Mouse (Mus musculus) brown adipose tissue, adult 24 weeks (tissue): ENCODE results near the gene Itga1. TPM values are rescaled to one million over a fixed set of nuclear protein-coding genes. Genes with fewer than 3 reads are reported as not detected.

Source experiments
- H3K27ac ChIP-seq: fragments of 200-500 bp; replicated peaks from 2 replicates; pipeline ENCODE4 v1.5.1; 2012; ENCODE audit warnings: low read depth, mild to moderate bottlenecking, low read length
- H3K4me1 ChIP-seq: fragments of 200-500 bp; 2 replicates; pipeline ENCODE4 v1.6.1; 2012; ENCODE audit warnings: low read length, mixed read lengths; ENCODE audit not compliant: control insufficient read depth, insufficient read depth, insufficient read length
- H3K4me3 ChIP-seq: fragments of 200-500 bp; 2 replicates; pipeline ENCODE4 v1.5.1; 2012; ENCODE audit warnings: low read depth, mild to moderate bottlenecking, low read length, moderate library complexity; ENCODE audit not compliant: insufficient read depth
- polyA plus RNA-seq: library from polyadenylated mRNA; stranded (reverse); fragments of >200 nt; gene quantifications from 2 replicates; pipeline ENCODE4 v1.2.4, GENCODE M21; 2012; ENCODE audit not compliant: missing spikeins, insufficient read depth, insufficient read length

The Itga1 gene
- polyA plus RNA-seq, 1 experiment, result 21.6 TPM

DNA sequence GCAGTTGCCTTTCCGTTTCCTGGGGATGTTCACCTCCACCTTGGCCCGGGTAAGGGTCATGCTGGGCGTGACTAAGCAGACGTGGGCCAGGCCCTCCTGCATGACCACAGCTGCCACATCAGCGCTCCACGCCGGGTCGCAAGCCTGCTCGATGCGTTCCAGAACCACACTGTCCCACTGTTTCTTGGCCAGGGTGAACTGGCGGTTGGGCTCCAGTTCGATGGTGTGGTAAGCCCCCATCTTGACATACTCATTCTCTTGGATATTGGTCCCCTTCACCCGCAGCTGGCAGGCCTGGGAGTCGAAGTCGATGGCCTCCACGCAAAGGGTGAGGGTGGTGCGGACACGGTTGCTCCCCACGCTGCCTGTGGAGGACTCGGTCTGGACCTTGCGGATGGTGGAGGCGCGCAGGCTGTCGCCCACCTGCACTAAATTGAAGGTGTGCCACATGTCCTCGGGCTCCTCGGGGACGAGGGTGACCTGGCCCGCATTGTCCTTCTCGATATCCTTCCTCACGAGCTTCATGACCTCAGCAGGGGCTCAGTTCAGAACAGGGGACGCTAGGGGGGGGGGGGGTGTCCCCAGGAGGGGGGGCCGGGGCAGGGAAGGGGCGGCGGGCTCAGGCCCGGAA is 12.3 kb downstream of the Itga1 start:
- H3K27ac ChIP-seq, result peak overlapping the region; percentile 69
- H3K4me1 ChIP-seq, result peaks cover 39% of the 10 kb centered on the region
- peak overlapping the region; percentile 66 for H3K4me3 ChIP-seq

DNA sequence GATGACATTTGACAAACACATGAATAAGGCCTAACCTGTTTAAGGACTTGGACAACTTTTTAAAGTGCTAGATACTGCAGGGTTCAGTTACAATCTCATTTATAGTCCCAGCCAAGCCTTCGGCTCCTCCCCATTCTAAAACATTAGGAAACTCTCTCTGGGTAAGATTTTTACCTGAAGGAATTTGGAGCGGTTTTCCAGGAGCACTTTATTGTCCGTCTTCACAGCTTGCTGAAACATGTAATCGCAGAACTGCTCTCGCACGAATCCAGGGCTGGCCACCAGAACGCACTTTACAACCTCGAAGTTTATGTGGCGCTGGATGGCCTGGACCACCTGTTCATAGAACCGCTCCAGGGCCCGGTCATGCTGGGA is 12.8 kb downstream of the Itga1 start:
- Histone ChIP-seq H3K27ac (peak overlapping the region; percentile 69), H3K4me1 (peaks cover 37% of the 10 kb centered on the region), H3K4me3 (peak overlapping the region; percentile 66)

DNA sequence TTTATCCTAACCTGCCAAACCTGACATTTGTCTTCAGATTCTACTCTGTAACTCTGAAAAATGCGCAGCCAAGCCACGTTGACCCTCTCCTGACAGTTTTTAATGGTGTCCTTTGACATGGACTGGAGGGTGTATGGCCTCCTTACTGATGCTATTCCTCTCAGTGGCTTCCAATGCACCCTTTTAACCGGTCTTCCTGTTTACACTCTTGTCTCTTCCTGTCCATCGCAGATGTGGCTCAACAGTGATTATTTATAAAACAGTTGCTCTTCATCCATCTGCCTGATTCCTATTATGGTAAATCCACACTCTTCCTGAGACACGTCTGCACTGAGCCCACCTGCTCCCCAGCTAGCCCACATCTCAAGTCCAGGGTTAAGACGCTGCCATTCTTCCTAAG is 15.8 kb downstream of the Itga1 start:
- H3K27ac ChIP-seq, result peak overlapping the region; percentile 65
- H3K4me3 ChIP-seq, result no peak overlapping the region
- H3K4me1 ChIP-seq, result peaks cover 23% of the 10 kb centered on the region

DNA sequence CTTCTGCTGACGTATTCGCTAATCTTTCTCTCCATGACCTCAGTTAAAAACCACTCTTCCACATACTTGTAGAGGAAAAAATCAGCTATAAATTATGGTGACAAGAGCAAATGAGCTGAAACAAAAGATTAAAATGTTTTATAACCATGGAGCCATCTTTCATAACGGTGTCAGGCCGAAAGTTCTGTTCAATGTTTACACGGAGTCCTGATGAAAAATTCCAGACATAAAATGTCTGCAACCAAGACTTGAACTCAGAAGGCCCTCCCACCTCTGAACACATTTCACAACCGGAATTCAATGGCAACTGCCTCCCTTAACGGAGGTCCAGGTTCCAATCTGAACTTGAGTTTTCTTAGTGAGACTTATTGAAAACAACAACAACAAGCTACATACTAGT is 19.4 kb downstream of the Itga1 start:
- Histone ChIP-seq H3K27ac (no peak overlapping the region), H3K4me1 (peaks cover 32% of the 10 kb centered on the region), H3K4me3 (no peak overlapping the region)

DNA sequence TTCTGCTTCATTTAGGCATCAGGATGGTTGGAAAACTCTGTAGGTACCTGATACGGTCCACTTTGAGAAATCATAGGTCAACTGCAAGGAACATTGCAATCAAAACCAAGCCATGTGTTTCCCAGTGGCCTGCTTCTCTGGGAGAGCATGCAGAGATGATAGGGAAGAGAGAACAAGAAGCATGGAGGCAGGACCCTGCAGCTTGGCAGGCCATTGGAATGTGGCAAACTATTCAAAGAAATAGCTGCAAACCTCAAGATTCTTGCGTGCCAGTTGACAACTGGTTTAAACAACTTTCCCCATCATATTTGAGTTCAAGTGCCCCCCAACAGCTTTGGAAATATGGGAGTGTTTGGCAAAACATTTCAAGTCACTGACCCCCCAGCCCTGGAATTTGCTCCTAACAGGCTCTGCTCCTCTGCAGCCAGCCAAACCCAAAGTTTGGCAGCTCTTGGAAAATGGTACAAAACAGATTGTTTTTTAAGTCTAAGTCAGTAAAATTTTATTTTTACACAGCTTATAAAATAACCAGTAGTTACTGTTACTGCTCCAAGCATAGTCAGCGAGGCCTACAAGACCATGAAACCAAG is 21.7 kb downstream of the Itga1 start:
- no peak overlapping the region for H3K4me3 ChIP-seq
- peak overlapping the region; percentile 26; the same call in 1 of the 2 replicates for H3K27ac ChIP-seq
- H3K4me1 ChIP-seq, result peaks cover 26% of the 10 kb centered on the region

DNA sequence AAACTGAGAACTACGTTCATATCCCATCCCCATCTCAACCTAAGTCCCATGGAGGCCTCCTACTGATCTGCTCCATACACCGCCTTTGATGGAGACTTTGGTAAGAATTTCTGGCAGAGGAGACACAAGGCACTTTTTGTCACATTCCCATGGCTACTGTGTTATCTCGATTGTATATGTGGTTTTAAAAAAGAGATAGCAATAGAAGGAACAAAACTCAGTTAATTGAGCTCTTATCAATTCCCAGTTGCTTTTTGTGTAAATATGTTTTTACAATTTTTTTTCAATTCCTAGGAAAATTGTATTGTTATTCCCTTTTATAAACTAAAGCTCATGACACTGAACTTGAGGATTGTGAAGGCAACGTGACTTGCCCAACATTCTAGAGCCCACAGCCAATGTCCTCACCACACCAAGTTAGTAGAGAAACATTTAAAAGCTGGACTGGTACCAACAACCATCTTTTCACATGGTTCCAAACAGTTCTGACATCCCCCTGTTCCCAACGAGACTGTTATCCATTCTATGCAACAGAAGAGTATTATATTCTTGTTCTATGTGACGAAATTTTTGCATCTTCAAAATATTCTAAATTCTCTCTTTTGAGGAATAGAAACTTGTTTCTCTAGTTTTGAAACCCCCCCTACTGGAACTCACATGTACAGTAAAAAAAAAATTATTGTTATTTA is 22.6 kb downstream of the Itga1 start:
- Histone ChIP-seq H3K4me1 (peaks cover 29% of the 10 kb centered on the region), H3K27ac (peak overlapping the region; percentile 4; the same call in 1 of the 2 replicates), H3K4me3 (no peak overlapping the region)

DNA sequence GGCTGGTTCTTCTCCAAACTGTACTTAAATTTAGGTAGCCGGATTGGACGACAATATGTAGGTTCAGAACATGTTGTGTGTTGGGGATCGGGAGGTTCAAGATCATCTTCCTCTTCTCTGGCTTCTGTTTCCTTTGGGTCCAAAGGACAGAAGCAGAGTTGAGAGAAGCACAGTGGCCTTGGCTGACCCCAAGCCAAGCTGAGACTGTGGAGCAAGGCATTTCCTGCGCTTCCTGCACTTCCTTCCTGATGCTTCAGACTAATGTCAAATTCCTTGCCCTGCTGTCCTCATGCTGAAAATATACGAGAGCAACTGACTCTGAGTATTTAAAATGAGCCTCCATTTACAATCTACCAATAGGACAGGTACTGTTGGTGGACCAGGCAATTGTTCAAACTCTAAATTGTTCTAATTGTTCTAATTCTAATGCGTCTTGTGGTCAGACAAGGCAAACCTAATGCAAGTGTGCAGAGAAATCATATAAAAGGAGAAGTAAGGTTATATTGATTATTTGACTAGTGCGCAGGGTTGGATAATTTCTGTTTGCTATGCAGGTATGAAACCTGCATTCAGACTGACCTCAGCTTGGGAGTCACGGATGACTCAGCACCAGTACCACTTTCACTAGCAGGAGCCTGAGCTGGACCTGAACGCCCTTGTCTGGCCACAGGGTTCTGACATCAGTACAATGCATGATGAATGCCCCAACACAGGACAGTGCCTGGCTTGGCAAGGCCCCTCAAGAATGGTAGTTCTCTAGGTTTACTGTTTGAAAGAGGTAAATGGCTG is 24.2 kb downstream of the Itga1 start:
- Histone ChIP-seq H3K4me3 (no peak overlapping the region), H3K4me1 (peaks cover 32% of the 10 kb centered on the region), H3K27ac (peak overlapping the region; percentile 37)

DNA sequence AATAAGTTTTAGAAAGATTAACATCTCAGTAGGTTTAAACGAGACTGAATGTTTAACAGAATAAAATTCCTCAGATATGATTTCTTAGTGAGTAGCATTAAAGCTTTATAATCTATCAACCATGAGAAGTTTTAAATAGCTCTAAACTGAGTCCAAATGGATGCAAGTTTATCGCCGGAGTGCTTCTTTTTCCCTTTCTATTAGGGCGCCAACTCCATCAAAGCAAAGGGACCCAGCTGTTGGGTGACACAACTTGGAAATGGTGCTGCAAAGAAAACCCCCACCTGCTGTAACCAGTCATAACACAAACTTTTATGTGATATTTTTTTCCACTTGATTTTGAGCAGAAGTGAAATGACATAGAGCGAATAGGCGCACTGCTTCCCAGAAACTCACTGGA is 29.4 kb downstream of the Itga1 start:
- H3K4me1 ChIP-seq, result peaks cover 21% of the 10 kb centered on the region
- H3K27ac ChIP-seq, result no peak overlapping the region
- no peak overlapping the region for H3K4me3 ChIP-seq

DNA sequence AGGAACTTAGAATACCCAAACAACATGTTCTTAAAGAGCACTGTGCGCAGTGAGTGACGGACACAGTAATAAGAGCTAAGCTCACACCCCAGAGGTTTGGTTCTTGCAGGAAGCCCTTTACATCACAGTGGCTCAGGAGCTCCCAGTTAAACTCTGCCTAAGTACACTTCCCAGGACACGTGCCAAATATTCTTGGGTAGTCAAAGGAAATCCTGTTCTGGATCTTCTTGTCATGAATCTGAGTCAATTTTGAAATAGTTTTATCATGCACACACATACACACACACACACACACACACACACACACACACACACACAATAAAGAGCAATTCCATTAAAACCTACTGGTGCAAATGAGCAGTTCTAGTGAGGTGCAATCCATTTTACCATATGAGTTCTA is 30.3 kb downstream of the Itga1 start:
- peaks cover 20% of the 10 kb centered on the region for H3K4me1 ChIP-seq
- H3K4me3 ChIP-seq, result no peak overlapping the region
- no peak overlapping the region for H3K27ac ChIP-seq

DNA sequence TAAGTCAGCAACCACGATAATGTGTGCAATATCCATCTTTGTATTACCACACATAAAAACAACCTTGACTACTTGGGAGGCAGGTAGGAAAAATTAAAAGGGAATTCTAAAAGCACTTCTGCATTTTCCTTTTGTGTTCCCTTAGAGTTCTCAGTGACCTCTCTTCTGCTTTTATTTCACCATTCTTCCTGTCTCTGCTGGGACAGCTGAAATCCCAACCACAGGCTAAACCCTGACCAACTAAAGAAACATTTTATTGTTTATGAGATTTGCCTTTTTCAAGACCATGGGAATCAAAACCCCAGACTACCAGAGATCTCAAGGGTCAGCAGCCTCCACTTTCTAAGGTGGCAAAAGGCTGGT is 33.8 kb downstream of the Itga1 start:
- no peak overlapping the region for H3K4me3 ChIP-seq
- peaks cover 15% of the 10 kb centered on the region for H3K4me1 ChIP-seq
- H3K27ac ChIP-seq, result no peak overlapping the region; the same call in 1 of the 2 replicates

DNA sequence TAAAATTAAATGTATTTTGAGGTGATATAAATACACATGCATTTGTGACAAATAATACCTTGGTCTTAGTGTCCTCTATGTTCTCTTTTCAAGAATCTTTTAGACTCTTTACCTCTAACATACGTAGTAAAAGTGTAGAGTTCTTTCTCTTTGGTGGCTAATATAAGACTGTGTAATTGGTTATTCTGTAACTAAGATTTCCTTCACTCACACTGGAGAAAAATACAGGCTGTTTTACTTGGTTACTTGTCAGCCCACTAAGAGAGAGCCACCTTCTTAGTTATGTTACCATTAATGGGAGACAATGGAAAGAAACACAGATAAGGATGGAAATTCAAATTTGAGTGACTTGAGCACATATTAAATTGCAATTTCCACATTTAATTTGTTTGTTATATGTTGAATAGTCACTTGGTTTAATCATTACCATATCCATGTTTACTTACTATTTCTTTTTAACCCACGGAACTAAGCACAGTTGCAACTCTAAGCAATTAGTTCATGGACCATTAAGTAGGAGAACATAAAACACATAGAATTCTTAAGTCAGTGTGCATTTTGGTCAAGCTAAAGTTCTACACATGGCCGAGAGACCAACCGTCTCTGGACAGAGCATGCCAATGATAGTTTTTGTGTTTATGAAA is 34.3 kb downstream of the Itga1 start:
- Histone ChIP-seq H3K27ac (no peak overlapping the region), H3K4me1 (peaks cover 12% of the 10 kb centered on the region), H3K4me3 (no peak overlapping the region)

DNA sequence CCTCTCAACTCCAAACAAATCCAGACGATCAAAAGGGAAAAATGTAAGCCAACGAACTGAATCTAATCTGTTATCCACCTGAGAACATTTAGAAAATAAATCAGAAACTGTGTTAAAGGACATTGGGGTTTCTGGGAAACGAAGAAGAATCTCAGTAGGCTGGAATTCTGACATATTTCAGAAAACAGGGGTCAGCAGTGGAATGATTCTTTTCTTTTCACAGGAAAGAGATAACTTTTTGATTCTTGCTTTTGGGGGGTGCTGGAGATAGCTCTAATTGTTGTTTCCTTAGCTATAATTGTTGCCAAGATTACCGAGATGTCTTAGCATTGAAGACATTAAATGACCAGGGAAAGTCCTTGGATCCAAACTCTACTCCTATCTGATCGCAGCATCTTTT is 44.2 kb downstream of the Itga1 start:
- Histone ChIP-seq H3K4me1 (peaks cover 6% of the 10 kb centered on the region), H3K4me3 (no peak overlapping the region), H3K27ac (no peak overlapping the region)

DNA sequence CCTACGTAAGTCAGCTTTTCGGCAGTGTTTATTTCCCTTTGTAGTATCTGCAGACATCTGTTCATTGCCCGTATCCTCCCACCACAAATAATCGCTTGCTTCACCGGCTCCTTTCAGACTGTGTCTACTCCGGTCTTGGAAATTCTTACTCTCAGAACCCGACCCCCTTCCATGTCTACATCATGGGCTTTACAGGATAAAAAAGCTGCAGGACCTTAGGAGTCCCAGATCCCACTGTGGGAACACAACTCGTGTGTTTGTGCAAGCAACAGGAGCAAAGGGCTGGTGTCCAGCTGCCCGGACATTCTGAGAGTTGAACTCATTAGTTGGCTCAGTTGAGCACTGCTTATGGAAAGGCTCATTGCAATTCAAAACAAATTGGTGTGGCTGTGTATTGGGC is 47.0 kb downstream of the Itga1 start:
- H3K4me1 ChIP-seq, result peaks cover 6% of the 10 kb centered on the region
- H3K27ac ChIP-seq, result no peak overlapping the region; the same call in 1 of the 2 replicates
- H3K4me3 ChIP-seq, result no peak overlapping the region

DNA sequence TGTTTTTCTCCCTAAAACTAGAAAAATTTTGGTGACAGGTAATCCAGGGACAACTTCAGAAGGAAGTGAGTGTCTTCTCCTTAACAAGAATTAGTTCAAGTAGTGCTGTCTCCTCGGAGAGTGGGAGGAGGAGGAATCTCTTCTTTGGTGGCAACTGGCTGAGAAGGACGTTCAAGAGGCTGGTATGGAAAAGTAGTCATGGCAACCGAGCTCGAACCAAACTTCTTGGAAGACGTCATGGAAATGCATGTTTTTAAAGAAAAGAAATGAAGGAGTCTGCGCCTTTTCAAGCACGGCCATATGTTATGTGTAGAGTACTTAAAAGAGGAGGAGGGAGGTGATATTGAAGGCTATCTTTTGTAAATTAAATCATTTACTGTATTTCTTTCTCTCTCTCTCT is 49.2 kb downstream of the Itga1 start:
- peaks cover 6% of the 10 kb centered on the region for H3K4me1 ChIP-seq
- no peak overlapping the region for H3K4me3 ChIP-seq
- no peak overlapping the region for H3K27ac ChIP-seq
